ENCODE assay signal across 8 mouse cellular contexts in genomic region chr14:58073936-58074335, GRCm38 (mm10). TPM values are rescaled to one million over a fixed set of nuclear protein-coding genes. Genes with fewer than 3 reads are reported as not detected.
DNase-seq lines count a peak whose midpoint lies in the region; ATAC-seq lines count a peak whose summit lies in the region.

No protein-coding gene starts in this region.

- H3K9me3 ChIP-seq in hindbrain, embryonic 13.5 days = no peaks in the 10 kb centered on the region
- no peaks in the 10 kb centered on the region for H3K9me3 ChIP-seq in limb, embryonic 12.5 days
- no peaks in the 10 kb centered on the region for H3K9me3 ChIP-seq in neural tube, embryonic 15.5 days (replicated peaks)

- no peaks in the 10 kb centered on the region for H3K36me3 ChIP-seq in hindbrain, embryonic 13.5 days
- no peaks in the 10 kb centered on the region for H3K36me3 ChIP-seq in limb, embryonic 12.5 days
- H3K36me3 ChIP-seq in neural tube, embryonic 15.5 days = no peaks in the 10 kb centered on the region

- under 1% methylated on average over 20 of the region's 20 CpGs for WGBS in hindbrain, embryonic 13.5 days
- 2% methylated on average over 20 of the region's 20 CpGs for WGBS in limb, embryonic 12.5 days
- 0% methylated on average over 20 of the region's 20 CpGs for WGBS in neural tube, embryonic 15.5 days

- peak overlapping the region; percentile 83 for H3K4me2 ChIP-seq in hindbrain, embryonic 13.5 days
- H3K4me2 ChIP-seq in limb, embryonic 12.5 days = peak overlapping the region; percentile 95
- H3K4me2 ChIP-seq in neural tube, embryonic 15.5 days = peak overlapping the region; percentile 85

- H3K27me3 ChIP-seq in hindbrain, embryonic 13.5 days = peaks cover 65% of the 10 kb centered on the region
- H3K27me3 ChIP-seq in limb, embryonic 12.5 days = peaks cover 97% of the 10 kb centered on the region
- H3K27me3 ChIP-seq in neural tube, embryonic 15.5 days (replicated peaks) = peaks cover 33% of the 10 kb centered on the region

- ATAC-seq in CD4-positive, CD25-positive, alpha-beta regulatory T cell, adult 4 months = no peak
- ATAC-seq in hindbrain, embryonic 13.5 days (ENCODE audit: low FRiP score) = no peak
- no peak for ATAC-seq in limb, embryonic 12.5 days (ENCODE audit: insufficient number of reproducible peaks, insufficient read depth, low FRiP score, low TSS enrichment, low read depth)
- no peak for ATAC-seq in neural tube, embryonic 15.5 days (ENCODE audit: low FRiP score)

- peaks cover 53% of the 10 kb centered on the region for H3K4me1 ChIP-seq in hindbrain, embryonic 13.5 days (replicated peaks)
- peaks cover 50% of the 10 kb centered on the region for H3K4me1 ChIP-seq in limb, embryonic 12.5 days (replicated peaks)
- peaks cover 70% of the 10 kb centered on the region for H3K4me1 ChIP-seq in neural tube, embryonic 15.5 days

- peak; percentile 25 for DNase-seq in CD4-positive, CD25-positive, alpha-beta regulatory T cell, adult 2 months (ENCODE audit: low read depth, low spot score)
- DNase-seq in thymus, postnatal 14 days = peak; percentile 8
- DNase-seq in thymus, postnatal 10 days (ENCODE audit: low spot score in 2 of 2) = no peak
- DNase-seq in spleen, postnatal 36 days (ENCODE audit: low spot score in 2 of 2) = no peak

- H3K4me3 ChIP-seq in hindbrain, embryonic 13.5 days = peak overlapping the region; percentile 66
- peak overlapping the region; percentile 58 for H3K4me3 ChIP-seq in limb, embryonic 12.5 days (replicated peaks)
- H3K4me3 ChIP-seq in neural tube, embryonic 15.5 days (replicated peaks) = peak overlapping the region; percentile 64

- H3K27ac ChIP-seq in hindbrain, embryonic 13.5 days = no peak overlapping the region
- H3K27ac ChIP-seq in limb, embryonic 12.5 days = 0 out of 2 replicates have a peak overlapping the region, but pooled peaks have one; percentile 35
- H3K27ac ChIP-seq in neural tube, embryonic 15.5 days (replicated peaks) = no peak overlapping the region

- peak overlapping the region; percentile 80 for H3K9ac ChIP-seq in hindbrain, embryonic 13.5 days
- H3K9ac ChIP-seq in limb, embryonic 12.5 days (replicated peaks) = 0 out of 2 replicates have a peak overlapping the region, but pooled peaks have one; percentile 12
- H3K9ac ChIP-seq in neural tube, embryonic 15.5 days (replicated peaks) = peak overlapping the region; percentile 62

RNA-seq across cellular contexts. Expression of gene Fgf9, which starts 3.6 kb away (rescaled TPM):
- not detected for polyA plus RNA-seq in CD4-positive, CD25-positive, alpha-beta regulatory T cell, adult 4 months (2017; shearing (Covaris generic))
- 15.6 and 16.4 TPM in 2 replicates for polyA plus RNA-seq in hindbrain, embryonic 13.5 days (2015; fragmentation: Nextera tagmentation; extraction: Ambion mirVana)
- polyA plus RNA-seq in limb, embryonic 12.5 days (2016; fragmentation: Nextera tagmentation; extraction: Ambion mirVana) = 12.4 and 14.7 TPM in 2 replicates
- 24.9 and 25.9 TPM in 2 replicates for polyA plus RNA-seq in neural tube, embryonic 15.5 days (2015; fragmentation: Nextera tagmentation; extraction: Ambion mirVana)

Comparison
In these comparisons a context has a peak if more than half of its experiments do, and no peak if none do; other contexts are left out.
1. DNase-seq: peak in CD4-positive, CD25-positive, alpha-beta regulatory T cell, adult 2 months (single experiment) and thymus, postnatal 14 days (single experiment); none in thymus, postnatal 10 days (0 of 2) and spleen, postnatal 36 days (0 of 2).
2. H3K9ac ChIP-seq: peak in every context shown above with its lines; median percentile 80 in hindbrain, embryonic 13.5 days; 62 in neural tube, embryonic 15.5 days; 12 in limb, embryonic 12.5 days.
3. RNA of gene Fgf9, which starts 3.6 kb away (polyA plus RNA-seq): 24.9 to 25.9 TPM in neural tube, embryonic 15.5 days, 15.6 to 16.4 TPM in hindbrain, embryonic 13.5 days and 12.4 to 14.7 TPM in limb, embryonic 12.5 days; not detected in CD4-positive, CD25-positive, alpha-beta regulatory T cell, adult 4 months; every median in the first group is over 10 times any median in the second.
4. Peak in every context shown above with its lines, with median percentiles within 50 percentile points of each other: H3K4me2 ChIP-seq and H3K4me3 ChIP-seq.